Mouse (Mus musculus) right cerebral cortex, postnatal 25 days (tissue): ENCODE results near the gene AI661453.
"Not testable (repeated sequence)": the region's sequence is repeated elsewhere in the genome, so short reads cannot be mapped to it uniquely, and the experiment has no call there.

Experiments
- DNase-seq: peaks from one replicate; pipeline ENCODE4 v3.0.0; 2022

The AI661453 gene

DNA sequence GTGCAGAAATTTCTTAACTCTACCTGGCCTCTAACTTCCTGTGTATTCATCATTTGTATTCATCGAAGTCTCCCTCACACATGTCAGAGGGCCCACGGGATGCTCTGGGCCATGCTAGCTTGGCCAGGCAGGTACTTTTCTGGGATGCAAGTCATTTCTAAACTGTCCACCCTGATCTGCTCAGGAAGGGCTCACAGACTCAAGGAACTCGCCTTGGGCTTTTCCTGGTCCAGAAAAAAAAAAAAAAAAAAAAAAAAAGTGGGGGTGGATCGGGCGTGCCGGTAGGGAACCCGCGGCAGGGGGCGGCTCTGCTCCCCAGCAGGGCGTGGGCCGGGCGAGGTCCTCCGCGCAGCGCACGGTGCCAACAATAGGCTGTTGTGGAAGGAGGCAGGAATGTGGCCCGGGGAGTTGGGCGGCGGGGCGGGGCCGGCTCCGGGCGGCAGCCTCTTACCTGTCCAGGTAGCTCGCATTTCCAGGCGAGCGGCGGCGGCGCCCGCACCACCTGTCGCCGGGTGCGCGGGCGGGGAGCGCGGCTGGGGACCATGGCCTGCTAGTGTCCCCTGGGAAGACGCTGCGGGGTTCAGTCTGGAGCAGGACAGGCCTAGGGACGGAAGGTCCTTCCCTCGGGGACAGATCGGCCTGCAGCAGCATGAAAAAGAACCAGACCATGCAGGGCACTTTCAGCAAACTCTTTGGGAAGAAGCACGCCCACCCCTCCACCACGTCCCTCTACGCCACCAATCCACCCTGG lies at the start of gene AI661453:
TSS of gene AI661453 (plus strand) at position 460 of the 751 bp plus-strand sequence.
- DNase-seq: no peak

- DNase-seq: no peak
Measured at GRCm38 (mm10) chr17:47386649-47387048, 49.8 kb upstream of the AI661453 start.

GRCm38 (mm10) chr17:47394223-47394869 lies 42.1 kb upstream of the AI661453 start:
- no peak for DNase-seq

GRCm38 (mm10) chr17:47395376-47395913 lies 41.0 kb upstream of the AI661453 start:
- no peak for DNase-seq

GRCm38 (mm10) chr17:47399091-47399490 lies 37.3 kb upstream of the AI661453 start:
- no peak for DNase-seq

DNA sequence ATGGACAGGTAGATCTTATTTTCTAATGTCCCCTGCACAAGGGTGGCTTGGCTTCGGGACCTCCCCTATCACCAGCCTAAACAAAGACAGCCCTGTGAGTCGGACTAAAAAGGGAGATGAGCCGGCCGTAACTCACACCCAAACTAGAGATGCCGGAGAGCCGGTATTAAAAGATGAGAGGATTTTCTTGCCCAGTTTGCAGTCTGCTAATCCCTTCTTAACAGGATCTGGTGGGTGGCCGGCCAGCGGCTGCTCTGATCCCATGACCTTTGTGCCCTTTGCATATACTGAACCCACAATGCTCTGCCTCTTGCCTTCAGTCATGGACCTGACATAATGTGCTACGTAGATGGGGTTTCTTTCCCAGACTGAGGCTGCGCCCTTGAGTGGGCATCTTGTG lies 36.0 kb upstream of the AI661453 start, which contains the start of gene Guca1a:
TSS of gene Guca1a (minus strand) at position 134 of the 400 bp plus-strand sequence.
- DNase-seq: no peak

- DNase-seq: no peak
Measured at GRCm38 (mm10) chr17:47407717-47408557, 28.5 kb upstream of the AI661453 start.

GRCm38 (mm10) chr17:47408558-47408898 lies 27.9 kb upstream of the AI661453 start:
- DNase-seq: no peak

DNA sequence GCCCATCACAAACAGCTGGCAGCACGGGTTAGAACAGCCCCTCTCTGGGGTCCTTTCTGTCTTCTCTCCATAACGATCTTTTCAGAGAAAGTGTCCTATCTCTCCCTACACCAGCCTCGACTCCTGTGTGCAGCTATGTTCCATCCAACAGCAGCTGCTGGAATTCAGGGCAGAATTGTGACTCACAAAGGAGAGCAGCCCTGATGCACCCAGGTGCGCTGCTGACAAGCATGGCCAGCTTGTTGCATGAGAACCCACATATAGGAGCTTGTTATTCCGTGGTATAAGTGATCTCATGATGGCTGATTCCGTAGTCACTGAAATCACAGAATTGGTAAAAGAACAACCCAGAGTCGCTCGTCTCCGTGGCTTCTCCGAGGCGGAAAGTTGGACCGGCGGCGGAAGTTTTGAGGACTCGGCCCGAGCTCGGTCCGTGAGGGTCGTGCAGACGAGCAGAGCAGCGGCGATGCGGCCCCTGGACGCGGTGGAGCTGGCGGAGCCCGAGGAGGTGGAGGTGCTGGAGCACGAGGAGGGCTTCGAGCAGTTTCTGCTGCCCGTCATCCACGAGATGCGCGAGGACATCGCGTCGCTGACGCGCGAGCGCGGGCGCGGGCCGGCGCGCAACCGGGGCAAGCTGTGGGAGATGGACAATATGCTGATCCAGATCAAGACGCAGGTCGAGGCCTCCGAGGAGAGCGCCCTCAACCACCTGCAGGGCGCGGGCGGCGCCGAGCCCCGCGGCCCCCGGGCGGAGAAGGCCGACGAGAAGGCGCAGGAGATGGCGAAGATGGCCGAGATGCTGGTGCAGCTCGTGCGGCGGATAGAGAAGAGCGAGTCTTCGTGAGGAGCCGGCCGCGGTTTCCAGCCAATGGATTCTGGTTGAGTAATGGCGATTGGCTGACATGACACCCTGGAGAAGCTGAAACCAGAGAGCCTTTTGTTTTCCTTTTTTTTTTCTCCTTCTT lies 26.2 kb upstream of the AI661453 start:
- DNase-seq: peak; percentile 21

DNA sequence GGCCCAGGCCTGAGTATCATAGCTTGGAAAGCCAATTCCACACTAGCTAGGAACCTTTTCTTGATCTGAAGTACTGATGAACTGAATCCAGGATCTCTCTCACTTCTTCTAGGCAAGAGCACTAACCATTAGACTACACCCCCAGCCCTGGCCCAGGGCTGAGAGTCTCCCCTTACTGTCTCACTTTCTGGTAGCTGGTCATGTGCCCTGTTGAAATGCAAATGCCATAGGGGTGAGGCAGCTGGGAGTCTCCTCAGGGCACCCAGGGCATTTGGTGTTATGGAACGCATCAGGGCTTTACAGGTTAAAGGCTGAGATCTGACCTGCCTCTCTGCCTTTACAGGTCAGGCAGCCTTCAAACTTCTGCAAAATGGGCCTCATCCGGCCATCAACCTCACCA lies 16.2 kb upstream of the AI661453 start:
- DNase-seq: no peak

GRCm38 (mm10) chr17:47421566-47421965 lies 14.8 kb upstream of the AI661453 start:
- no peak for DNase-seq

DNA sequence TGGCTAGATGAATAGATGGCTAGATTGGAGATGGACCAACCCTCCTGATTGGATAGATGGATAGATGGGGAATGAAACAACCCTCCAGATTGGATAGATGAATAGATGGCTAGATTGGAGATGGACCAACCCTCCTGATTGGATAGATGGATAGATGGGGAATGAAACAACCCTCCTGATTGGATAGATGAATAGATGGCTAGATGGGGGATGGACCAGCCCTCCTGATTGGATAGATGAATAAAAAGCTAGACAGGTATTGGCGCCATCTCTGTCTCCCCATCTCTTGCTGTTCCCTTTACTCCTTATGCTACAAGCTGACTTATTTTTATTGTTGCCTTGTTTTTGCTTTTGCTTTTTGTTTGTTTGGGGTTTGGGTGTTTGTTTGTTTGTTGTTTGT lies 13.8 kb upstream of the AI661453 start:
- not testable (repeated sequence) for DNase-seq

GRCm38 (mm10) chr17:47424186-47424585 lies 12.2 kb upstream of the AI661453 start:
- DNase-seq: no peak

DNA sequence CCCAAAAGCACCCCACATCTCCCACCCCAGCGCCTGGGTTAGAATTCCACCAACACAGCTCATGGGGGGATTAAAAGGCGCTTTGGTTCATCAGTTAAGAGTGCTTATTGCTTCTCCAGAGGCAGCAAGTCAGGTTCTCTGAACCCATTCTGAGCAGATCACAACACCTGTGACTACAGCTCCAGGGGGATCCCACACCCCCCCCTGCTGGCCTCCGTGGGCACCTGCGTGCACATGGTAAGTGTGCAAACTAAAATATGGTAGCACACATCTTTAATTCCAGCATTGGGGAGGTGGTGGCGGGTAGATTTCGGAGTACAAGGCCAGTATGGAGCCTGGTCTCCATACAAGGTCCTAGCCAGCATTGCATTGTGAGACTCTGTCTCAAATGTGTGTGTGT lies 9.1 kb upstream of the AI661453 start:
- DNase-seq: no peak

- DNase-seq: no peak
Measured at GRCm38 (mm10) chr17:47428831-47429304, 7.5 kb upstream of the AI661453 start.

- no peak for DNase-seq
Measured at GRCm38 (mm10) chr17:47430815-47431214, 5.6 kb upstream of the AI661453 start.

- no peak for DNase-seq
Measured at GRCm38 (mm10) chr17:47436907-47437547, 612 bp downstream of the AI661453 start, which contains the start of gene 1700001C19Rik. 1700001C19Rik (minus strand) TSS chr17:47437376.

DNA sequence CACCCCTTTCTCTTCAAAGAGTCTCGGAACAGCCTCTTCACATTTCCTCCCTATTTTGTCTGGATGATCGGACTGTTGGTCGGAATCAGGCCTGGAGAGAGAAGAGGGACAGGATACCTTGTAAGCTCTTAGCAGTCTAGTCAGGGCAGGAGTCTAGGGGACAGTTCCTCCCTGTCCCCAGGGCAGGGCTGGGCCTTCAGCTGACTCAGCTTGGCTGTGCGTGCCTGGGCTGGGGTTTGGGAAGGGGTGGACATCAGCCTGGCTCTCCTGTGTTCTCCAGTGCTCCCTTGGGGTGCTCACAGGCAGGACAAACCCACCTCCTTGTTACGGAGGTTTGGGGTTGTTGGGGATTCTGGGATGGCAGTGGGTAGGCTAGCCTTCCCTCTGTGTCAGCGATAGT lies 2.2 kb downstream of the AI661453 start:
- DNase-seq: no peak

DNA sequence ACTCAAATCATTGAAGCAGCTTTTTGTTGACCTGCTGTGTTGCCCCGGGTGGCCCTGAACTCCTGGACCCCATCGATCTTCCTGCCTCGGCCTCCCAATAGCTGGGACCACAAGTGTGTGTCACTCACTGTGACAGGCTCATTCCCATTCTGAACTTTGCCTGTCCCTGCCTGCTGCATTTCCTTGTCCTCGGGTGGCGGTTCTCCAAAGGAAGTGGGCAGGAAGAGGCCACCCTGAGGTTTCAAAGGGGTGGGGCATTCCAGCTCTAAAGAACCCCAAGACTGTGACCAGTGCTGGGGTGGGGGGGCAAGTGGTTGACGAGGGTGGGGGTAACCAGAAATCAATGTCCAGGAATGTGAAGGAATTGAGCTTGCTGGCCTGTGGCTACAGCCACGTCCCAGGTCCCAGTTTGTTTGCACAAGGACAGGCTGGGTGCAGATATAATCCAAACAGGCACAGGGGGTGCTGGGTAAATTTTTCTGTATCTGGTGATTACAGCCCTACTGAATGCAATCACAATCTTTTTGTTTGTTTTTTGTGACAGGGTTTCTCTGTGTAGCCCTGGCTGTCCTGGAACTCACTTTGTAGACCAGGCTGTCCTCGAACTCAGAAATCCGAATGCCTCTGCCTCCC lies 3.1 kb downstream of the AI661453 start:
- no peak for DNase-seq

DNA sequence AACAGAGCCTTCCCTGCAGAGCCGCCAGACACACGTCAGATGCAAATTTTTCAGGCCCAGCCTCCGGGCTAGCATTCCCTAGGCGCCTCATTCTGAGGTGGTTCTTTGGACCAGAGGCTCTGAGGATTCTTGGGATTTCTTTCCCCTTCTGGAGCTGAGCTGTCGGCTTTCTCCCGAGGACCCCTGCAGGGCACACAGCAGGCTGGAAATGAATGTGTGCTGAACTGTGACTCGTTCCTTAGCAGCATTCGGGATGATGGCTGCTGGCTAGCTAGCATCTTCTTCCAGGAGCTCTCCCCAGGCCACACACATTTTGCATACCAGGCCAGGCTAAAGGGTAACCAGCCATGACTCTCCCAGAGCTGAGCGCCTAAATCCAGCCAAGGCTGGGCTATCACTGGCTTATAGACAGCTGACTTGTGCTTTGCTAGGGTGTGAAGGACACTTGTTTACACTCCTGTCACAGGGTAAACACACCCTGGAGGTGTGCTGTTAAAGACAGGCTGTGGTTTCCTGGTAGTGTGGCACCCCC lies 4.0 kb downstream of the AI661453 start:
- DNase-seq: no peak
